Mouse (Mus musculus) limb, embryonic 12.5 days (tissue): Measurements from ENCODE around the gene Enc1. TPM values are rescaled to one million over a fixed set of nuclear protein-coding genes. Genes with fewer than 3 reads are reported as not detected.

Experiments
- polyA plus RNA-seq: library from polyadenylated mRNA; unstranded; fragments of >200 nt; fragmentation: Nextera tagmentation; extraction: Ambion mirVana; gene quantifications from 2 replicates; pipeline ENCODE4 v1.2.1, GENCODE M21; 2016

The Enc1 gene
- polyA plus RNA-seq, 1 experiment from 2014 or later: 6.8 TPM

Other genes starting within 250 kb of the Enc1 start
- gene 1700029F12Rik, start 206.7 kb upstream of the Enc1 start, polyA plus RNA-seq: not detected in 2 replicates
- 7.2 and 7.8 TPM in 2 replicates for gene Fam169a, start 173.8 kb upstream of the Enc1 start, polyA plus RNA-seq
- gene Gm6169, start 141.9 kb upstream of the Enc1 start, polyA plus RNA-seq: 1.3 and 1.8 TPM in 2 replicates
- 35.3 and 39.3 TPM in 2 replicates for gene Gfm2, start 103.2 kb upstream of the Enc1 start, polyA plus RNA-seq
- gene Nsa2, start 103.2 kb upstream of the Enc1 start, polyA plus RNA-seq: 66.5 and 67.8 TPM in 2 replicates
- 26.5 and 28.4 TPM in 2 replicates for gene Hexb, start 42.7 kb upstream of the Enc1 start, polyA plus RNA-seq